Mouse (Mus musculus): ENCODE data around the gene Myl4.

The Myl4 gene

DNA sequence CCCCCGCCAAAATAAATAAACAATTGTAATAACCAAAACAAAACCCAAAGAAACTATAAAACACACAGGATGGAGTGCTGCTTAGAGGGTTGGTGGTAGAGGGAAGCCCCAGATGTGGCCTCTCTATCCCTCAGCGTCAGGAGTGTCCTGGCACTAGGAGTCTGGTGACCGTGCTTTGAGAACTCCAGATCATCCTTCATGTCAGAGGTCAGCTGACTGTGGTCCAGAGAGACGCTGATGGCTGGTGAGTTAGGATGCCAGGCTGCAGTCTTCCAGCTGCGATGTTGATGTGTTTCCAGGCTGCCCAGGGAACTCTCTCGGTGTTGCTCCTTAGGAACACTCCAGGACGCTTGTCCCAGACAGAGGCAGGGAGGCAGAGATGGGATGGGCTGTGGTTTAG lies 21.6 kb downstream of the Myl4 start:
- DNase-seq = no peak

DNA sequence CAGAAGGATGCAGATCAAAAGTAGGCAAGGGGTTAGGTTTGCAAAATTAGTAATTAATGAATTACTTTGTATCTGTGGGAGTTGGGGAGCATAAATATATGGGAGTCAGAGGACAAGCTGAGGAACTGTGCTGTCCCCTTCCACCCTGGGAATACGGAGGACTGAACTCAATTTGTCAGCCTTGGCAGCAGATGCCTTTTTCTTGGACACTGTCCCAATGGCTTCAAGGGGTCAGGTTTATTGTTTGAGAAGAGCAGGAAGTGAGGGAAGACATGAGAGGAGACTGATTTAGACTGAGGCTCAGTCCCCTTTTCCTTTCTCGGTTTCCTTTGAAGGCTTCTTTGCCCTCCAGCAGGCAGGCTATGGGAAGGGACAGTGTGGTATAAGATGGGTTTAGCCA lies 22.1 kb downstream of the Myl4 start:
- DNase-seq = no peak

DNA sequence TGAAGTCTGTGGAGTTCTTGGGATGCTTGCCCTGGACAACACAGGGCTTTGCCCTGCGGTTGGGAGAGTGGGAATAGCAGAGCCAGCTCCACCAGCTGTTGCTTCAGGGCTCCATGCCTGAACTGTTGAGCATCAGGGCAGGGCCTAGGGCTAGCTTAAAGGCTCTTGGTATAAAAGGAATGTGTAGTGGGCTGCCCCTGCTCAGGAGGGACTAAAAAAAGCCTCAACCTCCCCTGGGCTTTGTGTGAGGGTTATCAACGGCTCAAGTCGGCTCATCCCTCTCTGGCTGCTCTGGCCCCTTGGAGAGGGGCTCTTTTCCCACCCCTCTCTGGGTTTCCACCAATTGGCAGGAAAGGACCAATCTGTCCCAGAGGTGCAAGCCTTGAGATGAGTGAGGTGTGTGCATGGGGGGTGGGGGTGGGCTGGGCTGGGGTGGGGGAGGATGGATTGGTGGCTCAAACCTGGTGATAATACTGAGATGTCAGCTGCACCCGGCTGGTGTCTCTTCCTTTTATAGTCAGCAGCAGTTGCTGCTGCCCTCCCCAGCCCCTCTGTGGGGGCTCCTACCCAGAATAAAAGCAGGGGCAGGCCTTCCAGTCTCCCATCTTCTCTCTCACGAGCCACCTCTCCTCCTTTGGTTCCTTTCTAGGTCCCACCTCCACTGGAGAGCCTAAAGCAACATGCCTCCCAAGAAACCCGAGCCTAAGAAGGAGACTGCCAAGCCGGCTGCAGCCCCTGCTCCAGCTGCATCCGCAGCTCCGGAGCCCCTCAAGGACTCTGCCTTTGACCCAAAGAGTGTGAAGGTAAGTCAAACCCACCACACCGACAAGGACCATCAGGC lies 26.5 kb downstream of the Myl4 start:
- DNase-seq = no peak

DNA sequence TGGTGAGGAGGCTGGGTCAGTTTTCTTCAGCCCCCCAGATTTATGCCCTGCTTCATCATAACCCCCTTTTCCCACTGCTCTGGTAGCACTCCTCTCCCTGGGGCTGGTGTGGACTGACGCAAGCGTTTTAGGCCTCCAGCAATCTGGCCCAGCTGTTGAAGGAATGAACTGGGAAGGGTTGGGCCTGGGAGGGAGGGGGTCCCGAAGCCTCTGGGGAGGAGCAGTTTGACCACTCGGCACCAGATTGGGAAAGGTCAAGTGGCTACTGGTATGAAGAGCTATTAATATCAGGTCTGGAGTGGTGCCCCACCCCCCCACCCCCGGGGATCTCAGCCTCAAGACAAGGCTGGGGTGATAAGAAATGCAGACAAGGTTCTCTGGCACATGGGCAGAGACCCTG lies 27.6 kb downstream of the Myl4 start:
- no peak for DNase-seq

DNA sequence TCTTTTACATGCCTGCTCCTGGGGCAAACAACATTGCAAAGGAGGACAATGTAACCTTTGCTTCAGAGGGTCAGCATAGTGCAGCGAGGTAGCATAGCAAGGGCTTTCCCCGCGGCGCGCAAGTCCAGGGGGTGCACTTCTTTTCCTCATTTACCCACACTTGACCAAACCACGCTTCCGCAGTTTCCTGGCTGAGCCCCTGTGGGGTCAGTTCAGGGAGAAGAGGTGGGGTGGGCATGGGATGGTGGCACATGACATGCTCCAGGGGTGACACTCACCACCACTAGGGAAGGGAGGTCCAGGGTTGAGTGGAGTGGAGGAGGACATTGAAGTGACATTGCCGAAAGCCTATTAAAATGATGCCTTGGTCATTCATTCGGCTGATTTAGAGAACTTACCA lies 28.6 kb downstream of the Myl4 start:
- DNase-seq = no peak

DNA sequence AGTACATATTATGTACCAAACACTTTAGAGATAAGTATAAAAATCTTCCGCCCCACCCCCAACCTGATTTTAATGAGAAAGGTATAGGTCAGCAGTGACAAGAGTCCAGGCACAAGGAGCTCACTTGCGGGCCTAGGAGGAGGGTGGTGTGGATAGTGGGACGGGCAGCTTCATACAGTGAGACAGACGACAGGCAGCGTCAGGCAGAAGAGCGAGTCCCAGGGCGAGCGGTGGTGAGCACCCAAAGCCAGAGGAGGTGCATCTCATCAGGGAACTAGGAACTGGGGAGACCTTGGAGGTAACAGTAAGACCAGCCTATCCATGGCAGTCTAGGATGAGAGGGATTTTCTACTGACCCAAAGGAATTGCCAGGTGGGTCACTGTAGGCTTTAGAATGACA lies 29.1 kb downstream of the Myl4 start:
- no peak for DNase-seq

DNA sequence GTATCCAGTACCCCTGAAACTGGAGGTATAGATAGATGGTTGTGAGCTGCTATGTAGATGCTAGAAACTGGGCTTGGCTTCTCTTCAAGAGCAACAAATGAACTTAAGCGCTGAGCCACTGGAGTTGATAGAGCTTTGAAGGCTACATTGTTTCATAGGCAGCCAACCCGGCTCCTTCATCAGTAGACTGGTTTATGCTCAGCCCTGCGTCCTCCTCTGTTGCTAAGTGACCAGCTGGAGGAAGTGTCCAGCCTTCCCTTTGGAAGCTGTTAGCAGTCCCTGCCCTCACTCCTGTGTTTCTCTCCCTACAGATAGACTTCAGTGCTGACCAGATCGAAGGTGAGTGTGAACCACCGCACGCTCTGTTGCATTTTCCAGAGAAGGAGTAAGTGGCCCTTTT lies 29.6 kb downstream of the Myl4 start:
- DNase-seq = no peak

DNA sequence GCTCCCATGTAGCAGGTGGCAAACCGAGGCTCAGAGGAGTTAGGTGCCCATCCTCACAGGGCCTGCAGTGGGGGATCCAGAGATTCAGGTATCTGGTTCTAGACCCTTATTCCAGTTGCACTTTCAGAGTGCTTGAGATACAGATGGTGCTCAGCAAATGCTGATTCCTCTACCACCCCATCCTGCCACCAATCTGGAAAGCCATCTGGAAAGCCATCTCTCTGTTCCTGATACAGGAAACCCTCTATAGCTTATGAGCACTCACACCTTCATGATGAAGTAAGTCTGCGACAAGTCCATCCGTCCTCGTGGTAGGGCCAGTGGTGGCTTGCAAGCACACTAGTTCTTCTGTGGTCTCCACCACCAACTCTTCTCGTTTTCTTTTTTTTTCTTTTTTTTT lies 30.1 kb downstream of the Myl4 start:
- DNase-seq = no peak

DNA sequence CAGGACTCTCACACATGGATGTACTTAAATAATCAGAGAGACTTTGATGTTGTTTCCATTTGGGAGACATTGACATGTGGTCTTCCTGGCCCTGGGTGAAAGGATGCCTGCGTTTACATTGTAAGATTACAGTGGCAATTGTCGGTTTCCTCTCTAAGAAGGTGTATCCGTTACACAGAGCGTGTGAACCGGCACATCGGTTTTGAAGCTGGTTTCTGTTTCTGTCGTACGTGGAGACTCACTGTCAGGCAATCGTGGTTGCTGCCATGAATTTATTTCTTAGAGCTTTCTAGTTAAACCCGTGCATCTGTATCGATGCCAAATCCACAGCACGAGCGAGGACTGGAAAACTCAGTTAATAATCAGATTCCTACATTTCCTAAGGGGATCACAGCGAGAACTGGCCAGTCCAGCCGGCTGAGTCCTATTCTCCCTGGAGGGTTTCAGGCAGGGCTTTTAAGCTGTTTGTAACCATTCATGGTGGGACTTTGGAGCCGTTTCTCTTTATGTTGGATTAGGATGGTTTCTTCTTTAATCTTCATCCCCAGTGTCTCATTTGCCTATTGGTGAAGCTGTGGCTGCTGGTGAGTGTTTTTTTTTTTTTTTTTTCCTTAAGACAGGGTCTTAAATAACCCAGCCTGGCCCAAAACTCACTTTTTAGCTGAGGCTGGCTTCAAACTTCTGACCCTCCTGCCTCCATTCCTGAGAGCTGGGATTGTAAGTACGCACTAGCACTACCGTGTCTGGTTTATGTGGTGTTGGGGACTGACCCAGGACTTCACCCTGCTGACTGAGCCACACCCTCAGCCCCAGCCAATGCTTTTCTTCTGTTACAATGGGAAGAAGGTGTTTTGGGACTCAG lies 31.2 kb downstream of the Myl4 start:
- no peak for DNase-seq

DNA sequence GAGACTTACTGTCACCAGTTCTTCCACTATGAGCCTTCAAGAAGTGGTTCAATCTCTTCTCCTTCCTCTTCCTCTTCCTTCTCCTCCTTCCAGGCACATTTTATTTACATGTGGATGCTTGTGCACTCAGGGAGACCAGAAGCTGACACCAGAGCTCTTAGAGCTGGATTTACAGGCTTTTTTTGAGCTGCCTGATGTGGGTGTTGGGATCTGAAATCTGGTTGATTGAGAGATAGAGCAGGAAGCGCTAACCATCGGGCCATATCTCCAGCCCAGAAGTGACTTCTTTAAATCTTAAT lies 31.8 kb downstream of the Myl4 start:
- DNase-seq = no peak

DNA sequence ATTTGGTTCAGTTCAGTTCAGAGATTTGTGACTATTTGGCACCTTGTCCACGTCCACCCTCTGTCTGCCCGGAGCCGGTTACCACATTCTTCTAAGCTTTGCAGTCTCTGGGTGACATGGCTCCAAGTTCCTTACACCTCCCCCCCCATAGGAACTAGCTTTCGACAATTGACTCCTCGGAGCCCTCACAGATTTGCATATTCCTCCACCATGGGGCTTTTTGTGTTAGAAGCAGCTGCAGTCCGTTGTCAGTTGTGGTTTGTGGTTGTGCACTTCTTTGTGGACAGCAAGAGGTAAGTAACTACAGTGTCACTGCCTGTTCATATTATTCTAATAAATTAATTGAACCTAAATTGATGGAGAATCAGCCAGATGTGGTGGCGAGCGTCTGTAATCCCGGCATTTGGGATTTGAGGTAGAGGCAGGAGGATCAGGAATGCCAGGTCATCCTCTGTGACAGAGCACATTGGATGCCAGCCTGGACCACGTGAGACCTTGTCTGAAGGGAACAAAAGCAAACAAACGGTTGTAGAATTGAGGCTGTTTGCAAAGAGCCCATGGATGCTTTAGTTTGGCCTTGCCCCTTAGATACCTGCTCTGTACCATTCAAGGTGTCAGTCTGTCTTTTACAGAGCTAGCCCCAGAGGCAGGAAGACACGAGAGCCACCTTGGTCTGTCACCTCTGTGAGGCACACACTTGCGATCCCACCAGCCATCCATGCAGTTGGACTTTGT lies 32.3 kb downstream of the Myl4 start:
- no peak for DNase-seq

DNA sequence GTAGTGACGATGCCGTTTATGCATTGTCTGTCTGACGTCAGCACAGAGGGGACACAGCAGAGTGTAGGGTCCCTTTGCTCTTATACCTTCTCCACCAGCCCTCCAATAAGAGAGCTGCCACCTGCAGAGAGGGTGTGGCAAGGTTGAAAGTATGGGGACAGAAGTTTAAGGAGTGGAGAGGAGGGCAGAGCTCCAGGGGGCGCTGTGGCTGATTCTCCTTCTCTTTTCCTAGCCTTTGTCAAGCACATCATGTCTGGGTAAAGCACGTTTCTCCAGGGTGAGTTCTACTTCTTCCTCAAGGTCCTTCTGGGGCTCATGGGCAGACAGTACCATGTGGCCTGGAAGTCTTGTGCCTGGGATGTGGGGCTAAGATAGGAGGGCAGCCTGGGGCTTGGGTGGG lies 35.0 kb downstream of the Myl4 start:
- DNase-seq = no peak

DNA sequence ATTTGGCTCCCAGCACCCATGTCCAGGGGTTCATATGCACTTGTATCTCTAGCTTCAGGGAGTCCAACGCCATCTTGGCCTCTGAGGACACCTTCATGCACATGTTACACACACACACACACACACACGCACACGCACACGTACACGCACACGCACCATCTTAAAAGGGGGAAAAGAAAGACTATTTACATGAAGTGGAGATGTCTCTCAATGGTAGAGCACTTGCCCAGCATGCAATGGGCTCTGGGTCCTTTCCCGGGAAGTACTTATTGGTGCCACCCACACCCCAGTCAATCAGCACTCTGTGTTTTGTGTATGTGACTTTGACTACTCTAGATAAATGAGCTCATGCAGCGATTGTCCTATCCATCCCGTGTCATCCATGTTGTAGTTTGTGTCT lies 37.4 kb downstream of the Myl4 start:
- DNase-seq = no peak

DNA sequence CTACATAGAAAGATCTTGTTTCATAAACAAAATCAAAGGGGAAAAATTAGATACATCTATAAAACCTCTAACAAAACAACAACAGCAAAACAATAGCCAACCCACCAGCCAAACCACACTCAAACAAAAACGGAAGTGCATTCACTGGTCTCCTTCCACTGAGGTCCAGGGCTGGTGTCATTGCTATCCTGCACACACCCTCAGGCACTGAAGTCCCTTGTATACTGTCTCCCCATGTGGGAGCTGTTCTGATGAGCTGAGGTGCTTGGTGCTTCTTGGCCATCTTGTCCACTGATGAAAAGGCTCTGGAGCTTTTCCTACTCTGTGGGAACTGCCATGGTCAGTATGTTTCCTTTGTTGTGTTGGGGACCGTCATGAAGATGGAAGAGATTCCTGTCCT lies 38.0 kb downstream of the Myl4 start:
- DNase-seq = no peak

DNA sequence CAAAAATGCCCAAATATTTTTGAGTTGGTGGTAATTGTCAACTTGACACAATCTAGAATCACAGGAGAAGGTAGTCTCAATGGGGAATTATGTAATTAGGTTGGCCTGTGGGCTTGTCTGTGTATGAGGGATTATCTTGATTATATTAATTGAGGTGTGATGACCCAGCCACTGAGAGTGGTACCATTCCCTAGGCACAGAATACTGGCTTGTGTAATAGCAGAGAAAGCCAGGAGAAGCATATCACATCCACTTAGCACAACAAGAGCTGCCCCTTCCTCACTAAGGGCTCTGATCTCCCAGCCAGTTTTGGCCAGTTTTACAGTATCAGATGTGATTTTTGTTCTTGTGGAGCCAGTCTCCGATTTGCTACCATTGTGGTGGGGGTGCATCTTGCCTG lies 39.1 kb downstream of the Myl4 start:
- no peak for DNase-seq

DNA sequence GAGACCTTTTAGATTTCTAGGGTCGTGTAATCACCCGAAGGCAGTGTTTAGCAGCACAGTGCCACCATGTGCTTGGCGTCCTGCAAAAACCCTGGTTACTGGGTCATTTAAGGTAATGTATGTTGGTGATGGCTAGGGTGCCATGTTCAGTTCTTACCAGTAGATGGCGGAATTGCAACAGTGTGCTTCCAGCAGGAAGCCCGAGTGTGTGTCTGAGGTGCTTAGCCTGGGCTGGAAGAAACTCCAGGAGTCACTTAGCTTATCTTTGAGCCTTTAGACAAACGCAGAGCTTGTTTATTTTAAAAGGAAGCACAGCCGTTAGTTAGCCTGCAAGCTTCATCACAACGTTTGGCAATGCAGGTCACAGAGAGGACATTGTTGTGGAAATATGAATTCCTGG lies 39.7 kb downstream of the Myl4 start:
- peak; percentile 73 to 81 for DNase-seq

DNA sequence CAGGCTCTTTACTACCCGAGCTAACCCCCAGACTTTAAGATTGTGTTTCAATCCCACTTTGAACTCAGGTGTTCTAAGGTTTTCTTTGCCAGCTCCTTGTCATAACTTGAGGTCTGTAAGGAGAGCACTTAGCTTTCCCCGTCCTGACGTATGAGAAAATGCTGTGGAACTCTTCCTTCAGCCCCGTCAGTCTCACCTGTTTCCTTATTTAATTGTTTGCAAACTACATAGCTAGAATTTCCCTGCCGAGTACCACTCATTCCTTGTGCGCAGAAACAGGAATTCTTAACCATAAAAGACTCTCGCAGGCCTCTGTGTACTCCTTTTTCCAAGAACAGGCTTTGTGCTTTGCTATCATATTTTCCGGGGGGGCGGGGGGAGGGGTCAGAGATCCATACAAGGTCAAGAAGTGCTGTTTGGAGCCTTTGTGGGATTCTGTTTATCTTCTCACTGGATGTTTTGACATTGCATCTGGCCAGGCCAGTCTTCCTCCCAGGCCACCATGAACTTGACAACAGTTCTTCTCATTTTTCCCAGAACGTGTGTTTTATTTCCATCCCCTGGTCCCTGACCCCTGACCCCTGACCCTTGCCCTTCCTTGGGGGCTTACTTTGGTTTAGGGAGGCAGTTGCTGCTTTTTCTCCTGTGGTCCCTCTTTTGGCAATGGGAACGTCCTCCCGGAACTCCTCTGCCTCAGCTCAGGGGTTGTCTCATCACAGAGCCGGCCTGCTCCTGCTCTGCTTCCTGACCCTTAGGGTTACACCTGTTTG lies 41.8 kb downstream of the Myl4 start:
- DNase-seq = no peak

DNA sequence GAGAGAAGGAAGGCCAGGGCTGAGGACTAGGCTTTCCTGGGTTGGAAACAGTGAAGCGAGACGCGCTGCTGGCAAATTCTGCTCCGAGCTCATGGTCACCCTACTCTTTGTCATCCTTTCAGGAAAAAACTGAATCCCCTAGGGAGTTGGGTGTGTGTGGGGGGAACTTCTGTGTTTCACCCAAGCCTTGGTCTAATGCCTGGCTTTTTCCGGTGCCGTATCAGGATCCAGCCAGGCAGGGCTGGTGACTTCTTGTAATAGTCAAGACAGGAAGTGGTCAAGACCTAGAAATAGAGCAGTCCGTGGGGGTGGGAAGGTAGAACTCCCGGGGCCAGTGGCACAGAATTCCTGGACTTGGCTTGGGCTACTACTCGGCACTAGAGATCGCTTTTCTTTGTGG lies 45.9 kb downstream of the Myl4 start:
- DNase-seq = peak; percentile 18 to 24

DNA sequence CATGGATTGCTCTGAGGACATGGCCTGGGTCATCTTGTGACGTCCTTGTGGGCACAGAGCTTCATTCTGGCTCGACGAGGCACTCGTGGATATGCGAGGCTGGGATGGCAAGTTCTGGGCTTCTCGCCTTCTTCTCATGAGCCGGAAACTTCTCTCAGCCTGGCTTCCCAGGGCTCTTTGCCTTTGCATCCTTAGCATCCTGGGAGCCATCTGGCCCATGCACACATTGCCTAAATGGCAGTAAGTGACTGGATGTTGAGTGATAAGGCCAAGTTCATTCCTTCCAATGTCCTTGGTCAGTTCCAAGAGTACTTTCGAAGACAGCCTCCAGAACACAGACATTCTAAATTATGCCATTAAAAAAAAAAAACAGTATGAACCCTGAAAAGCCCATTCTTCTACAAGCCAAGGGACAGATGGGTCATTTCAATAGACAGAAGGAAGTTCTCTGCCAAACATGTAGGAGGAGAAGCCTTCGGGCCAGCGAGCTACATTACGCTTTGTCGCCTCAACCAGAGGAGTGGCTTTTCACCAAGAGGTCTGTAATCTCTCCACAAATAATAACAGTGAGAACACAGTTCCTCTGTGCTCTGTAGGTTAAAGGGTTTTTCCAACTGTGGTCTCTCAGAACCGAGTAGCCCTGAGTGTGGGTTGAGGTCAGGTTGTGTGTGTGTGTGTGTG lies 48.9 kb downstream of the Myl4 start:
- DNase-seq = peak in 1 of 2 experiments; percentile 9

DNA sequence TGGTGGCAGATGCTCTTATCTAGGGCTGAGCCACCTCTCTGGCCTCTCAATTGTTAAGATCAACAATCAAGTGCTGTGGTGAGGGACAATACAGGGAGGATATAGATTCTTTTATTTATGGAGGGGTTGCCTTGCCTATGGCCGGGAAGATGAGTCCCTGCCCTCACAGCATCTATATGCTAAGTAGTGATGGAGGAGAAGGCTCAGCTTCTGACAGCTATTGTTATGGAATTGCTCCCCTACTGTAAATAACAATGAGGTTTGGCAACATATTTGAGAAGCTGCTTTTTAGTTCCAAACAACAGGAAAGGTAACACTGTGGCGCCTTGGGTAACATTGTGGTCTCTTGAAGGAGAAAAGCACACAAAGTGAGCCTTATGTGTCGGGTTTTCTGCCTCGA lies 50.2 kb downstream of the Myl4 start:
- DNase-seq = no peak

DNA sequence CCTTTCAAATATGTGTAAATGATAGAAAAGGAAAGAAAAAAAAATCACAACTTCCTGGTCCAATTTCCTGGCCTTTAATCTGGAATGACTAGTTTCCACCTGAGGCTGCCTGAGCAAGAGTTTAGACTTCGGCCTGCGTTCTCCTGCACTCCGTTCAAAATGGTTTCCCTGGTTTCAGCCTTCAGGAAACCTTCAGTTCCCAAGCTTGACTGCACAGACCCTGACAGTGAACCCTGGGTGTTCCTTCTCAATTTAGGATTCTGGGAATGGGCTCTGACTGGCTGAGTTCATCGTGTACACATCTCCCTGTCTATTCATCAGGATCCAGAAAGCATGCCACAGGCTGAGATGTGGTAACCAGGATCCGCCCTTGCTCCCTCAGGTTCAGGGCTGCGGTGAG lies 53.7 kb downstream of the Myl4 start:
- DNase-seq = no peak

DNA sequence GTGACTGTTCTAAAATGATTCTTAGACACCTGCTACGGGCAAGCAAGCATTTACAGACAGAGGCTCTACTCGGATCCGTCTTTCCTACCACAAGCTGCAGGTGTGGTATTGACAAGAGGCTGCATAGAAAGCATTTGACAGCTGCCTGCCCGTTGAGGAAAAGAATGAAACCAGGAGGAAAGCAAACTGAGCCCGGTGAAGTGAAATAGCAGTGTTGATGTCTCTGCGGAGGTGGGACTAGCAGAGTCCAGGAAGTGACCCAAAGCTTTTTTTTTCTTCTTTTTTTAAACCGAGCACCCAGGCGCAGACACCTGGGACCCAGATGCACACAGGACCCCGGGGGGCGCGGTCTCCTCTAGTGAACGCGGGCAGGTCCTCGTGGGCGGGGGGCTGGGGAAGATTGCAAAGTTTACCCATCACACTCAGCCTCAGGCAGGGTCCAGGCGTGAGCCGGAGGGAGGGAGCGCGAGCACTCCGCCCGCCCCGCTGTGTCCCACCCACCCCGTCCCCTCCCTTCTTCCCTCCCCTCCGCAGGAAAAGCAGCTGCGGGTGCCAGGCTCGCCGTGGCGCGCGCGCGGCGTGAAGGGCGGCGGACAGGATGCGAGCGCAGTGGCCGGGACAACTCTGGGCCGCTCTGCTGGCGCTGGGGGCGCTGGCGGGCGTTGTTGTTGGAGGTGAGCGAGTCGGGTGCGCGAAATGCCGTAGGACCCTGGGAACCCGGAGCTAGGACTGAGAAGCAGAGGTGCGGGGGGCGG lies 57.2 kb downstream of the Myl4 start, which contains the start of gene Itgb3:
TSS of gene Itgb3 (plus strand) at position 510 of the 755 bp plus-strand sequence.
- peak; percentile 29 to 66 for DNase-seq

Data from kidney, adult 8-10 months (tissue).